Mouse (Mus musculus) CH12.LX (cell line): ENCODE measurements around the gene Csnk2b. TPM values are rescaled to one million over a fixed set of nuclear protein-coding genes. Genes with fewer than 3 reads are reported as not detected.

Experiments used
- DNase-seq: peaks from one replicate; pipeline ENCODE4 v3.0.0-alpha.2; 2013; ENCODE audit errors: extremely low read depth
- H3K27ac ChIP-seq: 2 replicates; pipeline ENCODE4 v1.5.1; 2012; ENCODE audit warnings: low read depth, mild to moderate bottlenecking, control low read depth, moderate library complexity; ENCODE audit not compliant: insufficient read depth
- H3K27me3 ChIP-seq: replicated peaks from 2 replicates; pipeline ENCODE3; 2012; ENCODE audit warnings: inconsistent platforms
- H3K36me3 ChIP-seq, 2 experiments: replicated peaks in 1 of 2; 2 replicates each; pipeline versions ENCODE3 to v1.6.1; 2012; ENCODE audit warnings: inconsistent platforms in 1 of 2, low read length in 1 of 2, mild to moderate bottlenecking in 1 of 2, mixed read lengths in 1 of 2, moderate library complexity in 1 of 2; ENCODE audit not compliant: control insufficient read depth in 1 of 2, insufficient read depth in 1 of 2
- H3K4me1 ChIP-seq, 2 experiments: 2 replicates each; pipeline ENCODE4 v1.6.1; 2012; ENCODE audit warnings: inconsistent platforms in 1 of 2, moderate library complexity in 1 of 2; ENCODE audit not compliant: insufficient read depth in 2 of 2, control insufficient read depth in 1 of 2
- H3K4me2 ChIP-seq: 2 replicates; pipeline ENCODE4 v1.6.1; 2012; ENCODE audit warnings: low read depth, mild to moderate bottlenecking, control low read depth; ENCODE audit not compliant: poor library complexity, insufficient read depth, severe bottlenecking
- H3K4me3 ChIP-seq, 3 experiments: fragments of 150-350 bp in 1 of 3; sonication (generic) in 1 of 3; replicated peaks in 1 of 3; 2 replicates each; pipeline versions ENCODE3 to v1.5.1; 2011 to 2012; ENCODE audit warnings: low read depth in 2 of 3, low read length in 2 of 3, mild to moderate bottlenecking in 2 of 3, moderate library complexity in 2 of 3, control low read depth in 1 of 3, improper control_type of control experiment in 1 of 3, inconsistent platforms in 1 of 3, mixed read lengths in 1 of 3; ENCODE audit not compliant: poor library complexity in 1 of 3
- H3K79me2 ChIP-seq: replicated peaks from 2 replicates; pipeline ENCODE4 v1.6.1; 2012; ENCODE audit warnings: mild to moderate bottlenecking, moderate library complexity; ENCODE audit not compliant: control insufficient read depth, poor library complexity, insufficient read depth, severe bottlenecking; ENCODE audit errors: extremely low read depth
- H3K9ac ChIP-seq: 2 replicates; pipeline ENCODE4 v1.6.1; 2012; ENCODE audit warnings: low read depth, mild to moderate bottlenecking, control low read depth, moderate library complexity; ENCODE audit not compliant: insufficient read depth
- H3K9me3 ChIP-seq: replicated peaks from 2 replicates; pipeline ENCODE3; 2012; ENCODE audit warnings: low read length, inconsistent platforms, mixed read lengths
- BHLHE40 ChIP-seq: IDR thresholded peaks from 2 replicates; pipeline ENCODE4 v1.6.1; 2011; ENCODE audit warnings: mild to moderate bottlenecking, low read depth, low read length, improper control_type of control experiment
- CHD1 ChIP-seq: IDR thresholded peaks from 2 replicates; pipeline ENCODE4 v1.6.1; 2012; ENCODE audit warnings: low read depth, low read length, improper control_type of control experiment, inconsistent platforms
- CHD2 ChIP-seq: IDR thresholded peaks from 2 replicates; pipeline ENCODE4 v1.6.1; 2011; ENCODE audit warnings: low read length, improper control_type of control experiment
- CTCF ChIP-seq, 2 experiments: IDR thresholded peaks in 1 of 2; conservative IDR thresholded peaks in 1 of 2; 2 replicates each; pipeline ENCODE4 v1.5.1; 2011 to 2012; ENCODE audit warnings: low read depth in 2 of 2, low read length in 2 of 2, improper control_type of control experiment in 1 of 2, inconsistent platforms in 1 of 2, mild to moderate bottlenecking in 1 of 2, moderate library complexity in 1 of 2
- E2F4 ChIP-seq: IDR thresholded peaks from 2 replicates; pipeline ENCODE4 v1.6.1; 2011; ENCODE audit warnings: low read depth, low read length, improper control_type of control experiment; ENCODE audit not compliant: insufficient replicate concordance
- ELF1 ChIP-seq: IDR thresholded peaks from 2 replicates; pipeline ENCODE4 v1.6.1; 2014; ENCODE audit warnings: low read depth, mild to moderate bottlenecking, inconsistent platforms, low read length, improper control_type of control experiment
- EP300 ChIP-seq: IDR thresholded peaks from 2 replicates; pipeline ENCODE4 v1.6.1; 2011; ENCODE audit warnings: low read length, improper control_type of control experiment
- ETS1 ChIP-seq: conservative IDR thresholded peaks from 2 replicates; pipeline ENCODE4 v1.6.1; 2012; ENCODE audit warnings: low read depth, mild to moderate bottlenecking, inconsistent platforms, low read length, improper control_type of control experiment, moderate library complexity
- GABPA ChIP-seq: IDR thresholded peaks from 2 replicates; pipeline ENCODE4 v1.6.1; 2012; ENCODE audit warnings: low read depth, low read length, improper control_type of control experiment, inconsistent platforms; ENCODE audit not compliant: insufficient replicate concordance
- HCFC1 ChIP-seq: IDR thresholded peaks from 2 replicates; pipeline ENCODE4 v1.6.1; 2012; ENCODE audit warnings: low read depth, mild to moderate bottlenecking, inconsistent platforms, low read length, improper control_type of control experiment
- IRF4 ChIP-seq: IDR thresholded peaks from 2 replicates; pipeline ENCODE4 v1.6.1; 2014; ENCODE audit warnings: low read depth, mild to moderate bottlenecking, inconsistent platforms, low read length, improper control_type of control experiment
- JUN ChIP-seq: IDR thresholded peaks from 2 replicates; pipeline ENCODE4 v1.6.1; 2011; ENCODE audit warnings: low read depth, mild to moderate bottlenecking, low read length, improper control_type of control experiment, moderate library complexity; ENCODE audit not compliant: insufficient read depth
- JUND ChIP-seq: conservative IDR thresholded peaks from 2 replicates; pipeline ENCODE4 v1.6.1; 2011; ENCODE audit warnings: low read depth, low read length, improper control_type of control experiment
- KAT2A ChIP-seq: IDR thresholded peaks from 2 replicates; pipeline ENCODE4 v1.6.1; 2012; ENCODE audit warnings: low read length, improper control_type of control experiment, inconsistent platforms; ENCODE audit not compliant: insufficient replicate concordance
- MAFK ChIP-seq: IDR thresholded peaks from 2 replicates; pipeline ENCODE4 v1.6.1; 2011; ENCODE audit warnings: low read length, improper control_type of control experiment; ENCODE audit not compliant: insufficient replicate concordance
- MAX ChIP-seq: IDR thresholded peaks from 2 replicates; pipeline ENCODE4 v1.6.1; 2011; ENCODE audit warnings: low read length, improper control_type of control experiment
- MAZ ChIP-seq: IDR thresholded peaks from 2 replicates; pipeline ENCODE4 v1.6.1; 2012; ENCODE audit warnings: low read depth, mild to moderate bottlenecking, inconsistent platforms, low read length, improper control_type of control experiment, moderate library complexity
- MEF2A ChIP-seq: IDR thresholded peaks from 2 replicates; pipeline ENCODE4 v1.6.1; 2014; ENCODE audit warnings: low read depth, mild to moderate bottlenecking, inconsistent platforms, low read length, improper control_type of control experiment, borderline replicate concordance
- MXI1 ChIP-seq: IDR thresholded peaks from 2 replicates; pipeline ENCODE4 v1.6.1; 2011; ENCODE audit warnings: mild to moderate bottlenecking, low read depth, low read length, improper control_type of control experiment
- MYC ChIP-seq: IDR thresholded peaks from 2 replicates; pipeline ENCODE4 v1.6.1; 2011; ENCODE audit warnings: low read depth, mild to moderate bottlenecking, improper control_type of control experiment, low read length
- NELFE ChIP-seq: IDR thresholded peaks from 2 replicates; pipeline ENCODE4 v1.6.1; 2011; ENCODE audit warnings: low read depth, low read length, improper control_type of control experiment
- NRF1 ChIP-seq: IDR thresholded peaks from 2 replicates; pipeline ENCODE4 v1.6.1; 2014; ENCODE audit warnings: low read depth, mild to moderate bottlenecking, inconsistent platforms, low read length, improper control_type of control experiment, moderate library complexity
- PAX5 ChIP-seq: IDR thresholded peaks from 2 replicates; pipeline ENCODE4 v1.6.1; 2012; ENCODE audit warnings: low read length, inconsistent platforms, mixed read lengths
- POLR2A ChIP-seq: IDR thresholded peaks from 2 replicates; pipeline ENCODE4 v1.6.1; 2011; ENCODE audit warnings: low read depth, mild to moderate bottlenecking, improper control_type of control experiment, low read length
- POLR2AphosphoS2 ChIP-seq: IDR thresholded peaks from 2 replicates; pipeline ENCODE4 v1.6.1; 2011; ENCODE audit warnings: low read depth, low read length, improper control_type of control experiment
- RAD21 ChIP-seq: IDR thresholded peaks from 2 replicates; pipeline ENCODE4 v1.6.1; 2011; ENCODE audit warnings: low read depth, mild to moderate bottlenecking, low read length, improper control_type of control experiment, moderate library complexity
- RCOR1 ChIP-seq: conservative IDR thresholded peaks from 2 replicates; pipeline ENCODE4 v1.6.1; 2012; ENCODE audit warnings: low read depth, mild to moderate bottlenecking, inconsistent platforms, low read length, improper control_type of control experiment
- SIN3A ChIP-seq: IDR thresholded peaks from 2 replicates; pipeline ENCODE4 v1.6.1; 2012; ENCODE audit warnings: low read length, improper control_type of control experiment, inconsistent platforms
- SMC3 ChIP-seq: IDR thresholded peaks from 2 replicates; pipeline ENCODE4 v1.6.1; 2011; ENCODE audit warnings: low read depth, low read length, improper control_type of control experiment
- TBP ChIP-seq: conservative IDR thresholded peaks from 2 replicates; pipeline ENCODE4 v1.6.1; 2011; ENCODE audit warnings: low read depth, low read length, improper control_type of control experiment
- TCF12 ChIP-seq: IDR thresholded peaks from 2 replicates; pipeline ENCODE4 v1.6.1; 2014; ENCODE audit warnings: low read depth, mild to moderate bottlenecking, inconsistent platforms, low read length, improper control_type of control experiment
- UBTF ChIP-seq: IDR thresholded peaks from 2 replicates; pipeline ENCODE4 v1.6.1; 2012; ENCODE audit warnings: low read depth, mild to moderate bottlenecking, inconsistent platforms, low read length, improper control_type of control experiment, moderate library complexity
- USF1 ChIP-seq: IDR thresholded peaks from 2 replicates; pipeline ENCODE4 v1.6.1; 2014; ENCODE audit warnings: low read depth, mild to moderate bottlenecking, inconsistent platforms, low read length, improper control_type of control experiment
- USF2 ChIP-seq: conservative IDR thresholded peaks from 2 replicates; pipeline ENCODE4 v1.6.1; 2011; ENCODE audit warnings: low read depth, low read length, improper control_type of control experiment
- ZC3H11A ChIP-seq: IDR thresholded peaks from 2 replicates; pipeline ENCODE4 v1.6.1; 2012; ENCODE audit warnings: low read depth, mild to moderate bottlenecking, inconsistent platforms, low read length, improper control_type of control experiment
- ZKSCAN1 ChIP-seq: IDR thresholded peaks from 2 replicates; pipeline ENCODE4 v1.6.1; 2012; ENCODE audit warnings: low read depth, inconsistent platforms, low read length, improper control_type of control experiment, borderline replicate concordance
- ZMIZ1 ChIP-seq: IDR thresholded peaks from 2 replicates; pipeline ENCODE4 v1.6.1; 2012; ENCODE audit warnings: low read depth, mild to moderate bottlenecking, inconsistent platforms, low read length, improper control_type of control experiment
- ZNF384 ChIP-seq: IDR thresholded peaks from 2 replicates; pipeline ENCODE4 v1.6.1; 2012; ENCODE audit warnings: low read depth, low read length, improper control_type of control experiment, inconsistent platforms
- dilution Hi-C: fragments of 300-500 bp; cut with MboI; formaldehyde crosslinking; loops from 2 replicates; pipeline ENCODE4 v1.14.3; 2020; ENCODE audit warnings: low sequenced_read_pairs; ENCODE audit not compliant: extremely low pct_unique_long_range_greater_than_20kb, extremely low pct_ligation_motif_present
- in situ Hi-C: fragments of 300-500 bp; cut with MboI; formaldehyde crosslinking; loops from 3 replicates; pipeline ENCODE4 v1.14.3; 2019; ENCODE audit warnings: low sequenced_read_pairs, low pct_ligation_motif_present, low pct_unique_long_range_greater_than_20kb, mixed read lengths
- polyA plus RNA-seq: library from polyadenylated mRNA; unstranded; fragments of >175 nt; gene quantifications from 2 replicates; pipeline ENCODE4 v1.2.1, GENCODE M21; 2012; ENCODE audit warnings: low read depth; ENCODE audit not compliant: insufficient read length
- total RNA-seq, 2 experiments: library from RNA; depleted of rRNA; stranded (reverse); fragments of 300-350 nt in 1 of 2; fragments of >200 nt in 1 of 2; gene quantifications; 2 replicates each; pipeline ENCODE4 v1.2.3; 2012 to 2014

The Csnk2b gene
- total and polyA plus RNA-seq, 3 experiments: 89.3 to 348 (median 130) TPM

DNA sequence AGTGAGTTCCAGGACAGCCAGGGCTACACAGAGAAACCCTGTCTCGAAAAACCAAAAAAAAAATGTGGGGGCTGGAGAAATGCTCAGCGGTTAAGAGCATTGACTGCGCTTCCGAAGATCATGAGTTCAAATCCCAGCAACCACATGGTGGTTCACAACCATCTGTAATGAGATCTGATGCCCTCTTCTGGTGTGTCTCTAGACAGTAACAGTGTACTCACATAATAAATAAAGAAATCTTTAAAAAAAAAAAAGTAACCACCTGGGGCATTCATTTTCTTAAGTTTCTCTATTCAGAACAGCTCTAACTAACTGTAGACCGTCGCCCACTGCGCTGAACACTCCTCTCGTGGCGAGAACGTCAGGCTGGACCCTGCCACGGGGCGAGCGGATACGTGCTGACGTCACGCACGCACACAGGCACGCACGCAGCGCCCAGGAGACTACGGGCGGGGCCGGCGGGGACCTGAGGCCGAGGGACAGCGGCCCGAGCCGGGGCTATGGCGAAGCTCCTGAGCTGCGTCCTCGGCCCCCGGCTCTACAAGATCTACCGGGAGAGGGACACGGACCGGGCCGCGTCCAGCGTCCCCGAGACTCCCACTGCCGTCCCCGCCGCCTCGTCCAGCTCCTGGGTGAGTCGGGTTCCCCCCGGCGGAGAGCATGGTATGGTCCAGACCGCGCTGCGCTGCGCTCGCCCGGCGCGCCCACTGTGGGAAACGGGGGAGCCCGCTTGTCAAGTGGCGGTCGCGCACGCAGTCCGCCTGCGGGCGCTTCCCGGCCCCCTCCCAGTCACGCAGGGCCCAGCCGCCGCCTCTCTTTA lies 32.8 kb downstream of the Csnk2b start, which contains the start of gene Abhd16a:
Abhd16a (plus strand) TSS at position 439 of the 820 bp plus-strand sequence.
- H3K4me3 ChIP-seq: peak within 1 kb of the TSS; percentile 61 to 70 (median 66)
- H3K4me2 ChIP-seq: peak within 1 kb of the TSS; percentile 87
- peak; percentile 68; the same call in 1 of the 2 replicates for TF ChIP-seq TCF12
- peak; percentile 59 for TF ChIP-seq ZMIZ1
- peak; percentile 87 for TF ChIP-seq MAX
- TF ChIP-seq KAT2A: no peak
- no peak for TF ChIP-seq JUN
- TF ChIP-seq MAZ: peak; percentile 68
- TF ChIP-seq MEF2A: no peak; the same call in 1 of the 2 replicates
- TF ChIP-seq CHD1: peak; percentile 98
- no peak for TF ChIP-seq IRF4
- TF ChIP-seq ELF1: peak; percentile 8; the same call in 1 of the 2 replicates
- peak; percentile 69 for TF ChIP-seq BHLHE40
- TF ChIP-seq UBTF: no peak
- TF ChIP-seq NELFE: peak; percentile 75
- no peak for TF ChIP-seq GABPA
- no peak for TF ChIP-seq ZNF384
- 0 out of 2 replicates have a peak, but pooled peaks have one; percentile 69 for TF ChIP-seq MXI1
- TF ChIP-seq PAX5: no peak
- no peak for TF ChIP-seq USF2
- TF ChIP-seq MAFK: no peak
- no peak for TF ChIP-seq ETS1
- no peak for TF ChIP-seq RAD21
- TF ChIP-seq CHD2: no peak
- 0 out of 2 replicates have a peak, but pooled peaks have one; percentile 39 for TF ChIP-seq POLR2AphosphoS2
- peak; percentile 44 for TF ChIP-seq HCFC1
- TF ChIP-seq ZC3H11A: no peak
- TF ChIP-seq SMC3: no peak
- TF ChIP-seq POLR2A: peak; percentile 85
- TF ChIP-seq E2F4: no peak
- no peak for TF ChIP-seq RCOR1
- TF ChIP-seq ZKSCAN1: no peak
- TF ChIP-seq EP300: no peak
- TF ChIP-seq CTCF (conservative IDR thresholded peaks at IDR 0.05 in 1 of 2, IDR thresholded peaks at IDR 0.05 in 1 of 2; ENCODE audit: low read depth in 2 of 2, low read length in 2 of 2): peak in 1 of 2 experiments; percentile 36; a peak in 2 of 4 replicates
- no peak for TF ChIP-seq USF1
- TF ChIP-seq JUND: no peak
- TF ChIP-seq TBP: no peak
- TF ChIP-seq SIN3A: peak; percentile 82
- TF ChIP-seq MYC: peak; percentile 86
- no peak; the same call in none of the 2 replicates for TF ChIP-seq NRF1
- TF ChIP-seq, all 38 proteins: peak for 15
- Histone ChIP-seq H3K79me2 (no peaks in the 10 kb centered on the region; the same call in 1 of the 2 replicates), H3K9ac (peak within 1 kb of the TSS; percentile 87), H3K9me3 (no peaks in the 10 kb centered on the region), H3K4me1 (peaks cover 6 to 10% of the 10 kb centered on the region in 2 experiments), H3K27ac (peak within 1 kb of the TSS; percentile 33; the same call in 1 of the 2 replicates), H3K27me3 (peaks cover 17% of the 10 kb centered on the region), H3K36me3 (peaks cover 13 to 34% of the 10 kb centered on the region in 2 experiments)
- peak; percentile 91 for DNase-seq
- in situ Hi-C loops: no loop called here
- dilution Hi-C loops: no loop called here
